In the genomic region with DNA sequence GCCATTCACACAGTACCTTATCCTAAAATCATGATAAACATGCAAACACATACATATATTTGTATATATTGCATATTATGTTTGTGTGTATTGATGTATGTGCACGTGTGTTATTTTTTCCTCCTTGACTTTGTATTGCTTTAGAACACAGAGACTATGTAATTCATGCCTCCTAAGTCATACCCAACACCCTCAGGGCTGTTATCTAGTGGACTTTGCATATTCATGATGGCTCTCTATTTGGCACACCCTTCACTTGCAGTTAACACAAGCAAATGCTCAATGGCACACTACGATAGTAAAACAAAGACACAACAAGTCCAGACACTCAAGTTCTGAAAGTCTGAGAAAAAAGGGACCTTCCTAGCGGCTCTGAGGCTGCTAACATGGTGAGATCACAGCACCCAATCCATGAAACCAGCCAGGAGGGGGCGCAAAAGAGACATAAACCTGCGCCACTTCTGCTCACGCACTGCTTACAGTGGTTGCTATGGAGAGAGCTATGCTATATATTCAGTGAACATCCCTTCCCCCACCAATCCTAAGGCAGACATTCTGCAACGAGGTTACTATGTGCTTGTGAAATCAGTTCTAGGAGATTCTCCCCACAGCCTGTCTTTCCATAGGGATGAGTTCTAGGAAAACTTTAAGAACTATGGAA, we compare ENCODE assay signal across 9 mouse cellular contexts.
DNase-seq lines count a peak whose midpoint lies in the region; ATAC-seq and TF ChIP-seq lines count a peak whose summit lies in the region.
"Had no signal": no experiment of that assay in that cellular context is flagged by ENCODE, and none has a peak within 500 bp of the region (broad histone marks: within the 10 kb centered on the region; RNA-seq: fewer than 3 reads in every experiment).

No protein-coding gene starts in this region.

- intact Hi-C loops in left cerebral cortex, adult 2 months (cut with DNase I) = loop anchor here (2.0 to 10.0 kb wide), 4 partner anchors 985 to 1354 kb away; no protein-coding TSS in a partner anchor

- ATAC-seq in inflammation-experienced regulatory T-cells, adult 6 months = peak; percentile 77

- H3K27ac ChIP-seq in left cerebral cortex, adult 2 months = no peak overlapping the region

- DNase-seq in R1 (ENCODE audit: low read depth, low spot score) = peak; percentile 89
- peak; percentile 89 to 92 for DNase-seq in cerebellum, postnatal 14 days
- DNase-seq in gastrocnemius, postnatal 10 days = peak; percentile 64
- DNase-seq in left cerebral cortex, adult 2 months (ENCODE audit: extremely low spot score in 1 of 2, low spot score in 2 of 2) = peak; percentile 77 to 87
- DNase-seq in lung, postnatal 4 days = peak; percentile 66 to 80
- peak; percentile 84 for DNase-seq in right cerebral cortex, adult 18-20 months
- peak; percentile 24 for DNase-seq in urinary bladder, adult 2 months (ENCODE audit: low spot score)

- peak; percentile 69 for TF ChIP-seq CTCF in left cerebral cortex, adult 2 months (IDR thresholded peaks at IDR 0.05)

- H3K4me3 ChIP-seq in left cerebral cortex, adult 2 months = no peak overlapping the region
- H3K4me3 ChIP-seq: megakaryocyte, embryonic 14.5 days had no signal

Comparison
In these comparisons a context has a peak if more than half of its experiments do, and no peak if none do; other contexts are left out.
1. DNase-seq: peak in every context shown above with its lines; median percentile 90 in cerebellum, postnatal 14 days; 89 in R1; 84 in right cerebral cortex, adult 18-20 months; 82 in left cerebral cortex, adult 2 months; 73 in lung, postnatal 4 days; 64 in gastrocnemius, postnatal 10 days; 24 in urinary bladder, adult 2 months.